Mouse (Mus musculus) kidney, adult 2 months (tissue): ENCODE results near the gene Egfl8.

Experiments used
- CTCF ChIP-seq: fragments of 200-500 bp; conservative IDR thresholded peaks from 2 replicates; pipeline ENCODE4 v1.5.1; 2011; ENCODE audit warnings: low read depth, mild to moderate bottlenecking, control low read depth, low read length, moderate library complexity, mixed read lengths; ENCODE audit not compliant: insufficient read depth, insufficient read length
- POLR2A ChIP-seq: fragments of 200-500 bp; IDR thresholded peaks from one replicate; pipeline ENCODE4 v1.6.1; 2011; ENCODE audit warnings: low read depth, low read length, control low read depth

DNA sequence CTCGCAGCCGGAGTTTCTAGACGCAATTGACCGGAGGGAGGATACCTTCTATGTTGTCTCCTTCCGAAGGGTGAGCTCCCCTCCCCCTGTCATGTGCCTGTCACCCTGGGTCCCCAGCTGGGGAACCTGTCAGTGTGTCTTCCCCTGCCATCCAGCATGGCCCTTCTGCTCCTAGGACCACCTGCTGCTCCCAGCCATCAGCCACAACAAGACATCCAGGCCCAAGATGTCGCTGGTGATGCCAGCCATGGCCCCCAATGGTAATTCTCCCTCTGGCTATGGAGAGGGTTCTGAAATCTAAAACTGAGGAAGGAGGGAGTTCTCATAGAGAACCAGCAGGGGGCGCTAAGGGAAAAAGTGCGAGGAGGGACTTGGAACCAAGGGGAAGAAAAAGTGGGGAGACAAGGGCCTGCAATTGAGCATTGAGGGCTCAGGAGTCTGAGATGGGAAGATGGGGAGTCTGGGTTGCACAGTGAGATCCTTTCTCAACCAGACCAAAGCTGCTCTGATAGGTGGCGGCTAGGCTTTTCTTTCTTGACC is 38.0 kb upstream of the Egfl8 start:
- TF ChIP-seq CTCF (peak; percentile 65), POLR2A (no peak)
